Mouse (Mus musculus) hindbrain, embryonic 13.5 days (tissue): ENCODE data around the gene Hcn1. TPM values are rescaled to one million over a fixed set of nuclear protein-coding genes. Genes with fewer than 3 reads are reported as not detected.

Source experiments
- ATAC-seq: fragments of 200-750 bp; cut with Nextera tagmentation; 2 replicates; pipeline ENCODE4 v1.8.0; 2017; ENCODE audit warnings: moderate TSS enrichment; ENCODE audit not compliant: low FRiP score
- H3K27ac ChIP-seq: fragments of 300-500 bp; sonication (generic); 2 replicates; pipeline ENCODE4 v1.5.1; 2015; ENCODE audit warnings: inconsistent platforms, mild to moderate bottlenecking, moderate library complexity
- H3K27me3 ChIP-seq: fragments of 300-500 bp; sonication (generic); 2 replicates; pipeline ENCODE4 v1.6.1; 2015; ENCODE audit warnings: mild to moderate bottlenecking, inconsistent platforms
- H3K36me3 ChIP-seq: fragments of 300-500 bp; sonication (generic); 2 replicates; pipeline ENCODE4 v1.6.1; 2015; ENCODE audit warnings: mild to moderate bottlenecking, inconsistent platforms
- H3K4me1 ChIP-seq: fragments of 300-500 bp; sonication (generic); replicated peaks from 2 replicates; pipeline ENCODE4 v1.6.1; 2015; ENCODE audit warnings: inconsistent platforms
- H3K4me2 ChIP-seq: fragments of 300-500 bp; sonication (generic); 2 replicates; pipeline ENCODE4 v1.6.1; 2015; ENCODE audit warnings: inconsistent platforms, mild to moderate bottlenecking, moderate library complexity
- H3K4me3 ChIP-seq: fragments of 300-500 bp; sonication (generic); 2 replicates; pipeline ENCODE4 v1.5.1; 2015; ENCODE audit warnings: mild to moderate bottlenecking, inconsistent platforms
- H3K9ac ChIP-seq: fragments of 300-500 bp; sonication (generic); 2 replicates; pipeline ENCODE4 v1.6.1; 2015; ENCODE audit warnings: mild to moderate bottlenecking, inconsistent platforms
- H3K9me3 ChIP-seq: fragments of 300-500 bp; sonication (generic); 2 replicates; pipeline ENCODE4 v1.6.1; 2016; ENCODE audit warnings: inconsistent platforms
- WGBS: fragments of 180-500 bp; shearing (Covaris S2); methylation state at CpG from one replicate; pipeline ENCODE4 v1.1.7; 2015; 5-methylcytosine and 5-hydroxymethylcytosine counted together
- polyA plus RNA-seq: library from polyadenylated mRNA; unstranded; fragments of >200 nt; fragmentation: Nextera tagmentation; extraction: Ambion mirVana; gene quantifications from 2 replicates; pipeline ENCODE4 v1.2.1, GENCODE M21; 2015

Hcn1 gene
- polyA plus RNA-seq = 0.69 and 0.71 TPM in 2 replicates

DNA sequence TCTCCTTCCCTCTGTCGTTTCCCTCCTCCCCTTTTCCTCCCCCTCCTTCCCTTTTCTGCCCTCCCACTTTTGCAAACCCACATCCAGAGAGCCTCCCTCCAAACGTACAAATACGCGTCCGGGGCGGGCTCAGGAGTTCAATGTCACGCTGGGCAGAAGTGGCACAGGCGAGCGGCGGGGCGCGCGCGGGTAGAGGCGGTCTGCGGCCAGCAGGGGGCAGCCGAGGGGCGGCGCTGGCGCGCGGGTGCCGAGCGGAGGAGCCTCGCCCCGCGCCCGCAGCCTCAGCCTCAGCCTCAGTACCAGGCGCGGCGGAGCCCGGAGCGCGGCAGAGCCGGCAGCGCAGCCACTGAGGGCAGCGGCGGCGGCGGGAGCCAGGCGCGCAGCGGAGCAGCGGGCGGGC lies at the start of gene Hcn1:
Hcn1 (plus strand) TSS at position 140 of the 400 bp plus-strand sequence.
- Histone ChIP-seq H3K27ac (peak within 1 kb of the TSS; percentile 60), H3K4me3 (peak within 1 kb of the TSS; percentile 62), H3K36me3 (no peaks in the 10 kb centered on the region), H3K4me1 (peaks cover 16% of the 10 kb centered on the region), H3K4me2 (peak within 1 kb of the TSS; percentile 68), H3K27me3 (peaks cover 26% of the 10 kb centered on the region), H3K9ac (peak within 1 kb of the TSS; percentile 74), H3K9me3 (no peaks in the 10 kb centered on the region)
- WGBS = under 1% methylated on average over 33 of the region's 45 CpGs
- ATAC-seq = peak; percentile 97

DNA sequence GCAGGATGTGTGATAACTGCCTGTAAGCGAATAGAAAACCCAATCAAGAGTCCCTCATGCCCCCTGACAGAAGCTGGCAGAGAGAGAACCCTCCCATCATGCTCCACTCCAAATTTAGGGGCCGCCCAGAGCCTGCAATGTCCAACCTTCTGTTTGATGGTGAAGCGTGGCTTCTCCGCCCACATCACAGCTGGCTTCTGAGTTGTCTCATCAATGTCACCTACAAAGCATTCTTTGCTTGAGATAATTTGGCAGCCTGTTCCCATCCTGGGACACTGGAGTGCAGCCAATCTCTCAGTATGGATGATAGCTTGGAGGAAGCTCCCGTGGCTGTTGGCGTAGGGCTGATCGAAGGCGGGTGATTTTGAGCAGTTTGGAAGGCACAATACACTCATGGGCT lies 34.9 kb upstream of the Hcn1 start:
- no peak for ATAC-seq

GRCm38 (mm10) chr13:117571747-117572146 lies 30.4 kb upstream of the Hcn1 start:
- WGBS = 52% methylated on average over 3 of the region's 3 CpGs
- no peak overlapping the region for H3K4me3 ChIP-seq
- no peak overlapping the region for H3K27ac ChIP-seq
- ATAC-seq = no peak
- H3K4me2 ChIP-seq = no peak overlapping the region
- H3K9me3 ChIP-seq = no peaks in the 10 kb centered on the region
- H3K9ac ChIP-seq = no peak overlapping the region
- H3K4me1 ChIP-seq = no peaks in the 10 kb centered on the region
- no peaks in the 10 kb centered on the region for H3K27me3 ChIP-seq
- no peaks in the 10 kb centered on the region for H3K36me3 ChIP-seq

More for the DNA sequence above, 34.9 kb upstream of the Hcn1 start:
- H3K9me3 ChIP-seq = no peaks in the 10 kb centered on the region
- H3K36me3 ChIP-seq = no peaks in the 10 kb centered on the region
- H3K4me3 ChIP-seq = no peak overlapping the region
- 80% methylated on average over 8 of the region's 8 CpGs for WGBS
- no peak overlapping the region for H3K27ac ChIP-seq
- H3K4me1 ChIP-seq = no peaks in the 10 kb centered on the region
- no peaks in the 10 kb centered on the region for H3K27me3 ChIP-seq
- H3K4me2 ChIP-seq = no peak overlapping the region
- H3K9ac ChIP-seq = no peak overlapping the region

DNA sequence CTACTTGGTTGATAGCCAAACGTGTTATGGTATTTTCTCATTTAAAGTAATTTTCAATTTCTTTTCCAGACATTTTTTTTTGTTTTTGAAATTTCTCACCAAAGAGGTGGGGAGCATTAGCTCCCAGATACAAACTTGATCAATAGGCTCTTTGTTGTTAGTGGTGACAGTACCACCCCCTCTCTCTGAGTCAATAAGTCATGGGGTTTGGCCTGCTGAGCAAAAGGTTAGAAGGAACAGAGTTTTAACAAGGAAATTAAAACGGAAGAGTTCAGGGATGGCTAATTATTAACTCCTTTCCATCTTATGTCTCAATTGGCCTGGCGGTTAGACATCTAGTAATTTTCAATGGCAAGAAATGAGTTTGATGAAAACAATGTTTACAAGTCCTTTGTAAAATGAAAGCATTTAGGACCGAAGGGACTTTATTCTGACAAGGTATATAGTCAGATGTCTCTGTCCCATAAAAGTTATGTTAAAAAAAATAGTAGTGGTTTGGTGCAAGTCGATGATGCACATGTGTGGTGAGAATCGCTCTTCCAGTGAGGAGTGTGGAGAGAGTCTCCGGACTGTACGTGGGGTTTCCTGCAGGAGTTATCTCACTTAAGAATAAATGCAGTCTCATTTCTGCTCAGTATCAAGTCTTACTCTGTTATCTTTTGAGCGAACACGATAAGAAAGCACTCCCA lies 7.5 kb upstream of the Hcn1 start:
- Histone ChIP-seq H3K9me3 (no peaks in the 10 kb centered on the region), H3K27ac (no peak overlapping the region), H3K27me3 (no peaks in the 10 kb centered on the region), H3K4me1 (no peaks in the 10 kb centered on the region), H3K4me2 (no peak overlapping the region), H3K36me3 (no peaks in the 10 kb centered on the region), H3K4me3 (no peak overlapping the region), H3K9ac (no peak overlapping the region)
- ATAC-seq = no peak
- WGBS = 44% methylated on average over 10 of the region's 10 CpGs

DNA sequence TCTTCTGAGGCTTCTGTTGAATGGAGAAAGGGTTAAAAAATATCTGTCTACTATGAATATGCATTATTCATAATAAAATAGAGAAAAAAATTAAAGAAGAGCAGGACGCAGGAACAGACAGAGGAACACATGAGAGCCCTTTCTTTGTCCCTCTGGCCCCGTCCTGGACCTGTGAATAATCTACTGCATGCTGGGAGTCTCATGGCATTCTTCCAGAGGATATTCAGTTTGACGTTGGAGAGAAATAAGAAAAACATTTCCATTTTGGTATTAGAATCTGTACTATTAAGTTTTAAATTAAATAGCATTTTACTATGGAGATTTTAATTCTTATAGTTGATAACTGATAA lies 7.0 kb upstream of the Hcn1 start:
- H3K9ac ChIP-seq = no peak overlapping the region
- no peak overlapping the region for H3K27ac ChIP-seq
- 20% methylated on average over 3 of the region's 3 CpGs for WGBS
- H3K4me2 ChIP-seq = no peak overlapping the region
- no peaks in the 10 kb centered on the region for H3K4me1 ChIP-seq
- H3K9me3 ChIP-seq = no peaks in the 10 kb centered on the region
- ATAC-seq = no peak
- H3K36me3 ChIP-seq = no peaks in the 10 kb centered on the region
- no peaks in the 10 kb centered on the region for H3K27me3 ChIP-seq
- no peak overlapping the region for H3K4me3 ChIP-seq

DNA sequence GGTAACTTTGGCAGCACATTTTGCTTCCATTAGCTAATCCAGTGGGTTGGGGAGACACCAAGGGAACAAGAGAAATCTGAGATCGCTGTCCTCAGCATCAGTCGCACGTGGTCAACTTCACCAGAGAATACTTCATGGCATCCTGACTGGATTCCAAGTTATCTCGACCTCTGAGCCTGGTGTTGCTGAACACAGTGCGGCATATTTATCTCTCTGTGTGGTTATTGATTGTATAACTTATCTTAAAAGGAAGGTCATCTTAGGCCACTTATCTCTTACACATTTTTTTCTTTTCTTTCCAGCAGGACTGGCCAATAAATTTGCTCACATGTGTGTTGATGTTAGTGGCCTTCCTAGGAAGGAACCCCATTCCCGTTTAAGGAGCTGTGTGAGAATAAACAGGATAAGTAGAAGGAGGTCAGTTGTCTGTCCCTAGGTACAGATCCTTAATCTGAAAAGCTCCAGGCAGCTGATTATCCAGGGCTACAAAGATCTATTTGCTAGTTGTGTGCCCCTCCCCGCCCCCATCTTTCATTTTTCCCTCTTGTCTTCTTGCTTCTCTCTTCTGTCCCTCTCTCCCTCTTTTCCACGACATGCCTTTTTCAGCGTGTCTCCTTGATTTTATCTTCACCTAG lies 672 bp upstream of the Hcn1 start:
- Histone ChIP-seq H3K9ac (no peak overlapping the region), H3K4me2 (peak overlapping the region; percentile 68; the same call in 1 of the 2 replicates), H3K27ac (no peak overlapping the region), H3K36me3 (no peaks in the 10 kb centered on the region), H3K4me1 (peaks cover 16% of the 10 kb centered on the region), H3K9me3 (no peaks in the 10 kb centered on the region), H3K27me3 (peaks cover 26% of the 10 kb centered on the region), H3K4me3 (no peak overlapping the region)
- ATAC-seq = no peak
- 59% methylated on average over 9 of the region's 9 CpGs for WGBS

DNA sequence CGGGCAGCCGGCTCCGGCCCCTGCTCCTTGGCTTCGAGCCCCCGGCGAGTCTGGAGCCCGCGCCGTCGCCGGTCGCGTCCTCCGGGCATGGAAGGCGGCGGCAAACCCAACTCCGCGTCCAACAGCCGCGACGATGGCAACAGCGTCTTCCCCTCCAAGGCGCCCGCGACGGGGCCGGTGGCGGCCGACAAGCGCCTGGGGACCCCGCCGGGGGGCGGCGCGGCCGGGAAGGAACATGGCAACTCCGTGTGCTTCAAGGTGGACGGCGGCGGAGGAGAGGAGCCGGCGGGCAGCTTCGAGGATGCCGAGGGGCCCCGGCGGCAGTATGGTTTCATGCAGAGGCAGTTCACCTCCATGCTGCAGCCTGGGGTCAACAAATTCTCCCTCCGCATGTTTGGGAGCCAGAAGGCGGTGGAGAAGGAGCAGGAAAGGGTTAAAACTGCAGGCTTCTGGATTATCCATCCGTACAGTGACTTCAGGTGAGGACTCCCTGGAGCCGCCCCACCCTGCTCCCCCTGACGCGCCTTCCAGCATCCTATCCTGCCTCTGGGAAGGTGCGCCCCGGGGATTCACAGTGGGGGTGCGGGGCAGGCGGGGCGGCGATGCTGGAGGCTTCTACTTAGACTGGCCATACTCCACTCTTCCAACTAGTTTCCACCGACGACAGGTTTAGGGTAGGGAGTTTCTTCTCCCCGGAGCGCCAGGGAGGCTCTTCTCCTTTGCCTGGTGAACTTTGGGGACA lies 668 bp downstream of the Hcn1 start:
- peak; percentile 90 for ATAC-seq
- Histone ChIP-seq H3K36me3 (no peaks in the 10 kb centered on the region), H3K9ac (peak overlapping the region; percentile 74), H3K4me2 (peak overlapping the region; percentile 68), H3K4me1 (peaks cover 16% of the 10 kb centered on the region), H3K4me3 (peak overlapping the region; percentile 62), H3K9me3 (no peaks in the 10 kb centered on the region), H3K27me3 (peaks cover 26% of the 10 kb centered on the region), H3K27ac (peak overlapping the region; percentile 60)
- WGBS = 1% methylated on average over 58 of the region's 62 CpGs

DNA sequence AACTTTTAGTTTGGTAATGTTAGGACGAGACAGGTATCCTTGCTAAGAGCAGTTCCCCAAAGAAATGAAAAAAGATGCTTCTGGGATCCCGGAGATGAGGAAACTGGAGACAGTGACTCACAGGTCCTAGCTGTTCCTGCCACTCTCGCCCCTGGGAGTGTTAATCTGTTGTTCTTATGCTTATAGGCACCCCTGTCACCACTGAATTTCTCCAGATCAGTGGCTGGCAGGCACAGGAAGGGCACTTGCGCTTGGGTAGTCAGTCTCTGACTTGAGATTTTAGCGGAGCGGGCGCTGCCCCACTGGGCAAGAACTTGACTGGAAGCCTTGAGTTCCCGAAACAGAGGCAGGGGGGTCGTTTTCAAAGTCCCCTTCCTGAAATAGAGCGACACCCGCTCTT lies 1.3 kb downstream of the Hcn1 start:
- ATAC-seq = no peak
- no peaks in the 10 kb centered on the region for H3K36me3 ChIP-seq
- peak overlapping the region; percentile 68 for H3K4me2 ChIP-seq
- H3K4me1 ChIP-seq = peaks cover 16% of the 10 kb centered on the region
- no peak overlapping the region for H3K27ac ChIP-seq
- H3K4me3 ChIP-seq = peak overlapping the region; percentile 62
- H3K27me3 ChIP-seq = peaks cover 26% of the 10 kb centered on the region
- 14% methylated on average over 11 of the region's 11 CpGs for WGBS
- H3K9me3 ChIP-seq = no peaks in the 10 kb centered on the region
- H3K9ac ChIP-seq = peak overlapping the region; percentile 74; the same call in 1 of the 2 replicates

GRCm38 (mm10) chr13:117604073-117604472 lies 2.0 kb downstream of the Hcn1 start:
- H3K27ac ChIP-seq = no peak overlapping the region
- H3K27me3 ChIP-seq = peaks cover 26% of the 10 kb centered on the region
- H3K9ac ChIP-seq = peak overlapping the region; percentile 74; the same call in 1 of the 2 replicates
- peak overlapping the region; percentile 62 for H3K4me3 ChIP-seq
- H3K9me3 ChIP-seq = no peaks in the 10 kb centered on the region
- H3K4me1 ChIP-seq = peaks cover 16% of the 10 kb centered on the region
- ATAC-seq = no peak
- no peaks in the 10 kb centered on the region for H3K36me3 ChIP-seq
- peak overlapping the region; percentile 68 for H3K4me2 ChIP-seq
- 40% methylated on average over 7 of the region's 7 CpGs for WGBS

GRCm38 (mm10) chr13:117604971-117605750 lies 3.0 kb downstream of the Hcn1 start:
- no peaks in the 10 kb centered on the region for H3K36me3 ChIP-seq
- H3K27ac ChIP-seq = no peak overlapping the region
- H3K9me3 ChIP-seq = no peaks in the 10 kb centered on the region
- H3K27me3 ChIP-seq = peaks cover 26% of the 10 kb centered on the region
- no peak for ATAC-seq
- no peak overlapping the region for H3K4me3 ChIP-seq
- H3K4me2 ChIP-seq = no peak overlapping the region
- no peak overlapping the region for H3K9ac ChIP-seq
- peaks cover 16% of the 10 kb centered on the region for H3K4me1 ChIP-seq
- 88% methylated on average over 5 of the region's 5 CpGs for WGBS

- no peaks in the 10 kb centered on the region for H3K36me3 ChIP-seq
- no peak overlapping the region for H3K4me3 ChIP-seq
- H3K4me2 ChIP-seq = no peak overlapping the region
- H3K27ac ChIP-seq = no peak overlapping the region
- no peaks in the 10 kb centered on the region for H3K9me3 ChIP-seq
- no peaks in the 10 kb centered on the region for H3K27me3 ChIP-seq
- 90% methylated on average over 2 of the region's 2 CpGs for WGBS
- ATAC-seq = no peak
- H3K9ac ChIP-seq = no peak overlapping the region
- no peaks in the 10 kb centered on the region for H3K4me1 ChIP-seq
Measured at GRCm38 (mm10) chr13:117611881-117612280, 9.8 kb downstream of the Hcn1 start.

GRCm38 (mm10) chr13:117619544-117619943 lies 17.4 kb downstream of the Hcn1 start:
- no peaks in the 10 kb centered on the region for H3K4me1 ChIP-seq
- no peak overlapping the region for H3K9ac ChIP-seq
- no peak overlapping the region for H3K27ac ChIP-seq
- no peak for ATAC-seq
- no peaks in the 10 kb centered on the region for H3K27me3 ChIP-seq
- WGBS = 90% methylated on average over 7 of the region's 7 CpGs
- H3K4me2 ChIP-seq = no peak overlapping the region
- H3K4me3 ChIP-seq = no peak overlapping the region
- no peaks in the 10 kb centered on the region for H3K36me3 ChIP-seq
- no peaks in the 10 kb centered on the region for H3K9me3 ChIP-seq
